Mouse (Mus musculus) CH12.LX (cell line): ENCODE measurements around the gene Map3k7.

Experiments used
- CTCF ChIP-seq, 2 experiments: IDR thresholded peaks in 1 of 2; conservative IDR thresholded peaks in 1 of 2; 2 replicates each; pipeline ENCODE4 v1.5.1; 2011 to 2012; ENCODE audit warnings: low read depth in 2 of 2, low read length in 2 of 2, improper control_type of control experiment in 1 of 2, inconsistent platforms in 1 of 2, mild to moderate bottlenecking in 1 of 2, moderate library complexity in 1 of 2
- HCFC1 ChIP-seq: IDR thresholded peaks from 2 replicates; pipeline ENCODE4 v1.6.1; 2012; ENCODE audit warnings: low read depth, mild to moderate bottlenecking, inconsistent platforms, low read length, improper control_type of control experiment
- KAT2A ChIP-seq: IDR thresholded peaks from 2 replicates; pipeline ENCODE4 v1.6.1; 2012; ENCODE audit warnings: low read length, improper control_type of control experiment, inconsistent platforms; ENCODE audit not compliant: insufficient replicate concordance
- POLR2A ChIP-seq: IDR thresholded peaks from 2 replicates; pipeline ENCODE4 v1.6.1; 2011; ENCODE audit warnings: low read depth, mild to moderate bottlenecking, improper control_type of control experiment, low read length
- RCOR1 ChIP-seq: conservative IDR thresholded peaks from 2 replicates; pipeline ENCODE4 v1.6.1; 2012; ENCODE audit warnings: low read depth, mild to moderate bottlenecking, inconsistent platforms, low read length, improper control_type of control experiment
- USF1 ChIP-seq: IDR thresholded peaks from 2 replicates; pipeline ENCODE4 v1.6.1; 2014; ENCODE audit warnings: low read depth, mild to moderate bottlenecking, inconsistent platforms, low read length, improper control_type of control experiment

GRCm38 (mm10) chr4:31918717-31919116 lies 45.2 kb upstream of the Map3k7 start:
- TF ChIP-seq HCFC1 (no peak), POLR2A (no peak), CTCF (conservative IDR thresholded peaks at IDR 0.05 in 1 of 2, IDR thresholded peaks at IDR 0.05 in 1 of 2; ENCODE audit: low read depth in 2 of 2, low read length in 2 of 2) (no peak), USF1 (no peak), RCOR1 (no peak), KAT2A (no peak)
